Mouse (Mus musculus) erythroblast, adult 5-6 weeks (primary cell): ENCODE results near the gene Erich3. TPM values are rescaled to one million over a fixed set of nuclear protein-coding genes. Genes with fewer than 3 reads are reported as not detected.

Source experiments
- ATAC-seq: replicated peaks from 2 replicates; pipeline ENCODE4 v1.8.0; 2016; ENCODE audit warnings: moderate number of reproducible peaks, mild to moderate bottlenecking, moderate TSS enrichment, inconsistent platforms; ENCODE audit not compliant: poor library complexity, low FRiP score, severe bottlenecking
- total RNA-seq, 2 experiments: library from RNA; stranded (forward) in 1 of 2; stranded (reverse) in 1 of 2; fragments of 150-400 nt in 1 of 2; fragments of 200-764, 138-1000 nt in 1 of 2; gene quantifications; 2 replicates each; pipeline versions ENCODE4 v1.2.3 to v1.2.4; 2015 to 2017; ENCODE audit warnings: low replicate concordance in 2 of 2

Gene Erich3
- total RNA-seq, 2 experiments from 2014 or later, result not detected

GRCm38 (mm10) chr3:154758089-154758488 is 94.4 kb downstream of the Erich3 start:
- no peak for ATAC-seq

- ATAC-seq, result no peak
Observed at GRCm38 (mm10) chr3:154761108-154761507, 97.4 kb downstream of the Erich3 start.

- ATAC-seq, result no peak
Observed at GRCm38 (mm10) chr3:154763374-154763773, 99.7 kb downstream of the Erich3 start.

GRCm38 (mm10) chr3:154764115-154764514 is 100.5 kb downstream of the Erich3 start:
- ATAC-seq, result no peak

- no peak for ATAC-seq
Observed at GRCm38 (mm10) chr3:154766321-154766720, 102.7 kb downstream of the Erich3 start.

GRCm38 (mm10) chr3:154771651-154772050 is 108.0 kb downstream of the Erich3 start:
- no peak for ATAC-seq

- ATAC-seq, result no peak
Observed at GRCm38 (mm10) chr3:154778836-154779595, 115.4 kb downstream of the Erich3 start.

GRCm38 (mm10) chr3:154786354-154786753 is 122.7 kb downstream of the Erich3 start:
- no peak for ATAC-seq

GRCm38 (mm10) chr3:154787611-154788010 is 124.0 kb downstream of the Erich3 start:
- no peak for ATAC-seq

GRCm38 (mm10) chr3:154793571-154793970 is 129.9 kb downstream of the Erich3 start:
- no peak for ATAC-seq

- no peak for ATAC-seq
Observed at GRCm38 (mm10) chr3:154798806-154799205, 135.1 kb downstream of the Erich3 start.

- no peak for ATAC-seq
Observed at GRCm38 (mm10) chr3:154800454-154800853, 136.8 kb downstream of the Erich3 start.

- no peak for ATAC-seq
Observed at GRCm38 (mm10) chr3:154800888-154801429, 137.3 kb downstream of the Erich3 start.

GRCm38 (mm10) chr3:154806626-154807025 is 143.0 kb downstream of the Erich3 start:
- no peak for ATAC-seq

- ATAC-seq, result no peak
Observed at GRCm38 (mm10) chr3:154810273-154810870, 146.7 kb downstream of the Erich3 start.

- no peak for ATAC-seq
Observed at GRCm38 (mm10) chr3:154811281-154811680, 147.6 kb downstream of the Erich3 start.

GRCm38 (mm10) chr3:154811833-154812232 is 148.2 kb downstream of the Erich3 start:
- no peak for ATAC-seq

- no peak for ATAC-seq
Observed at GRCm38 (mm10) chr3:154812893-154813292, 149.2 kb downstream of the Erich3 start.

GRCm38 (mm10) chr3:154815606-154816005 is 151.9 kb downstream of the Erich3 start:
- ATAC-seq, result no peak

GRCm38 (mm10) chr3:154816231-154816630 is 152.6 kb downstream of the Erich3 start:
- ATAC-seq, result no peak
